Mouse (Mus musculus) forebrain, embryonic 12.5 days (tissue): ENCODE results near the gene Rin1. TPM values are rescaled to one million over a fixed set of nuclear protein-coding genes. Genes with fewer than 3 reads are reported as not detected.
A peak's percentile ranks its signal among the peaks of the same experiment; 100 is the strongest.

Experiments used
- ATAC-seq: fragments of 200-750 bp; cut with Nextera tagmentation; 2 replicates; pipeline ENCODE4 v1.8.0; 2017; ENCODE audit warnings: moderate TSS enrichment; ENCODE audit not compliant: low FRiP score
- H3K27ac ChIP-seq: fragments of 300-500 bp; sonication (generic); 2 replicates; pipeline ENCODE4 v1.5.1; 2016; ENCODE audit warnings: mild to moderate bottlenecking
- H3K27me3 ChIP-seq: fragments of 300-500 bp; sonication (generic); 2 replicates; pipeline ENCODE4 v1.6.1; 2016; ENCODE audit warnings: mild to moderate bottlenecking
- H3K36me3 ChIP-seq: fragments of 300-500 bp; sonication (generic); replicated peaks from 2 replicates; pipeline ENCODE4 v1.6.1; 2016; ENCODE audit warnings: mild to moderate bottlenecking
- H3K4me1 ChIP-seq: fragments of 300-500 bp; sonication (generic); 2 replicates; pipeline ENCODE4 v1.6.1; 2016
- H3K4me2 ChIP-seq: fragments of 300-500 bp; sonication (generic); 2 replicates; pipeline ENCODE4 v1.6.1; 2016; ENCODE audit warnings: mild to moderate bottlenecking, moderate library complexity
- H3K4me3 ChIP-seq: fragments of 300-500 bp; sonication (generic); replicated peaks from 2 replicates; pipeline ENCODE4 v1.5.1; 2016; ENCODE audit warnings: mild to moderate bottlenecking
- H3K9ac ChIP-seq: fragments of 300-500 bp; sonication (generic); 2 replicates; pipeline ENCODE4 v1.6.1; 2016; ENCODE audit warnings: mild to moderate bottlenecking
- H3K9me3 ChIP-seq: fragments of 300-500 bp; sonication (generic); 2 replicates; pipeline ENCODE4 v1.6.1; 2016
- WGBS: fragments of 180-500 bp; shearing (Covaris S2); methylation state at CpG from one replicate; pipeline ENCODE4 v1.1.7; 2016; 5-methylcytosine and 5-hydroxymethylcytosine counted together
- polyA plus RNA-seq: library from polyadenylated mRNA; unstranded; fragments of >200 nt; fragmentation: Nextera tagmentation; extraction: Ambion mirVana; gene quantifications from 2 replicates; pipeline ENCODE4 v1.2.1, GENCODE M21; 2016

Rin1 gene
- polyA plus RNA-seq, 1 experiment from 2014 or later: 1.6 TPM

- Histone ChIP-seq H3K4me3 (no peak overlapping the region), H3K27me3 (peaks cover 32% of the 10 kb centered on the region), H3K36me3 (no peaks in the 10 kb centered on the region), H3K9ac (peak overlapping the region; percentile 21; the same call in 1 of the 2 replicates), H3K4me1 (peaks cover 39% of the 10 kb centered on the region), H3K9me3 (no peaks in the 10 kb centered on the region), H3K4me2 (no peak overlapping the region), H3K27ac (no peak overlapping the region)
- no peak for ATAC-seq
- WGBS: 40% methylated on average over 5 of the region's 5 CpGs
Measured at GRCm38 (mm10) chr19:5060365-5061330, 10.4 kb downstream of the Rin1 start.

GRCm38 (mm10) chr19:5062041-5062440, 11.8 kb downstream of the Rin1 start:
- peaks cover 40% of the 10 kb centered on the region for H3K27me3 ChIP-seq
- peaks cover 33% of the 10 kb centered on the region for H3K4me1 ChIP-seq
- no peak overlapping the region for H3K27ac ChIP-seq
- ATAC-seq: no peak
- no peaks in the 10 kb centered on the region for H3K36me3 ChIP-seq
- H3K9me3 ChIP-seq: no peaks in the 10 kb centered on the region
- H3K4me3 ChIP-seq: no peak overlapping the region
- 81% methylated on average over 5 of the region's 5 CpGs for whole genome bisulfite sequencing
- no peak overlapping the region for H3K9ac ChIP-seq
- no peak overlapping the region for H3K4me2 ChIP-seq

GRCm38 (mm10) chr19:5062446-5062845, 12.2 kb downstream of the Rin1 start:
- no peak overlapping the region for H3K4me2 ChIP-seq
- H3K9me3 ChIP-seq: no peaks in the 10 kb centered on the region
- no peak overlapping the region for H3K27ac ChIP-seq
- H3K4me3 ChIP-seq: no peak overlapping the region
- ATAC-seq: no peak
- peaks cover 37% of the 10 kb centered on the region for H3K4me1 ChIP-seq
- peaks cover 44% of the 10 kb centered on the region for H3K27me3 ChIP-seq
- no peak overlapping the region for H3K9ac ChIP-seq
- 92% methylated on average over 6 of the region's 6 CpGs for WGBS
- H3K36me3 ChIP-seq: no peaks in the 10 kb centered on the region

GRCm38 (mm10) chr19:5065104-5065503, 14.8 kb downstream of the Rin1 start:
- H3K27ac ChIP-seq: no peak overlapping the region
- H3K9ac ChIP-seq: no peak overlapping the region
- H3K4me3 ChIP-seq: no peak overlapping the region
- H3K4me2 ChIP-seq: no peak overlapping the region
- 73% methylated on average over 7 of the region's 7 CpGs for WGBS
- H3K9me3 ChIP-seq: no peaks in the 10 kb centered on the region
- no peaks in the 10 kb centered on the region for H3K36me3 ChIP-seq
- H3K27me3 ChIP-seq: peaks cover 60% of the 10 kb centered on the region
- no peak for ATAC-seq
- H3K4me1 ChIP-seq: peaks cover 37% of the 10 kb centered on the region

GRCm38 (mm10) chr19:5067040-5067799, 16.9 kb downstream of the Rin1 start:
- peaks cover 75% of the 10 kb centered on the region for H3K27me3 ChIP-seq
- WGBS: 14% methylated on average over 15 of the region's 15 CpGs
- H3K4me3 ChIP-seq: peak overlapping the region; percentile 46
- ATAC-seq: no peak
- peak overlapping the region; percentile 61; the same call in 1 of the 2 replicates for H3K9ac ChIP-seq
- peak overlapping the region; percentile 85 for H3K4me2 ChIP-seq
- H3K36me3 ChIP-seq: no peaks in the 10 kb centered on the region
- H3K9me3 ChIP-seq: no peaks in the 10 kb centered on the region
- H3K4me1 ChIP-seq: peaks cover 45% of the 10 kb centered on the region
- peak overlapping the region; percentile 26 for H3K27ac ChIP-seq

GRCm38 (mm10) chr19:5067867-5068569, 17.7 kb downstream of the Rin1 start, which contains the start of gene Cd248:
Gene Cd248, plus strand, starts transcription at chr19:5068078.
- Histone ChIP-seq H3K4me2 (peak within 1 kb of the TSS; percentile 85), H3K36me3 (no peaks in the 10 kb centered on the region), H3K9ac (peak within 1 kb of the TSS; percentile 61), H3K4me3 (peak within 1 kb of the TSS; percentile 46), H3K27ac (peak within 1 kb of the TSS; percentile 26), H3K4me1 (peaks cover 53% of the 10 kb centered on the region), H3K9me3 (no peaks in the 10 kb centered on the region), H3K27me3 (peaks cover 69% of the 10 kb centered on the region)
- 1% methylated on average over 44 of the region's 56 CpGs for WGBS
- ATAC-seq: peak; percentile 18

GRCm38 (mm10) chr19:5068570-5069234, 18.4 kb downstream of the Rin1 start:
- H3K4me3 ChIP-seq: peak overlapping the region; percentile 46
- no peaks in the 10 kb centered on the region for H3K9me3 ChIP-seq
- 0 out of 2 replicates have a peak overlapping the region, but pooled peaks have one; percentile 3 for H3K27ac ChIP-seq
- H3K9ac ChIP-seq: peak overlapping the region; percentile 61
- H3K27me3 ChIP-seq: peaks cover 69% of the 10 kb centered on the region
- peaks cover 54% of the 10 kb centered on the region for H3K4me1 ChIP-seq
- peak overlapping the region; percentile 85 for H3K4me2 ChIP-seq
- ATAC-seq: no peak
- WGBS: 45% methylated on average over 21 of the region's 21 CpGs
- no peaks in the 10 kb centered on the region for H3K36me3 ChIP-seq

- Histone ChIP-seq H3K9me3 (no peaks in the 10 kb centered on the region), H3K4me1 (peaks cover 54% of the 10 kb centered on the region), H3K36me3 (no peaks in the 10 kb centered on the region), H3K4me2 (peak overlapping the region; percentile 11; the same call in 1 of the 2 replicates), H3K9ac (no peak overlapping the region), H3K4me3 (no peak overlapping the region), H3K27me3 (peaks cover 68% of the 10 kb centered on the region), H3K27ac (no peak overlapping the region)
- WGBS: 88% methylated on average over 5 of the region's 5 CpGs
- no peak for ATAC-seq
Measured at GRCm38 (mm10) chr19:5069486-5069885, 19.2 kb downstream of the Rin1 start.

- 89% methylated on average over 7 of the region's 7 CpGs for WGBS
- Histone ChIP-seq H3K27ac (no peak overlapping the region), H3K27me3 (peaks cover 66% of the 10 kb centered on the region), H3K4me2 (0 out of 2 replicates have a peak overlapping the region, but pooled peaks have one; percentile 17), H3K9me3 (no peaks in the 10 kb centered on the region), H3K9ac (no peak overlapping the region), H3K4me3 (no peak overlapping the region; the same call in 1 of the 2 replicates), H3K36me3 (no peaks in the 10 kb centered on the region), H3K4me1 (peaks cover 54% of the 10 kb centered on the region)
- no peak for ATAC-seq
Measured at GRCm38 (mm10) chr19:5069978-5070377, 19.7 kb downstream of the Rin1 start.

GRCm38 (mm10) chr19:5071077-5071476, 20.8 kb downstream of the Rin1 start:
- Histone ChIP-seq H3K27ac (peak overlapping the region; percentile 87), H3K4me1 (peaks cover 54% of the 10 kb centered on the region), H3K9me3 (no peaks in the 10 kb centered on the region), H3K4me3 (peak overlapping the region; percentile 42), H3K27me3 (peaks cover 61% of the 10 kb centered on the region), H3K4me2 (peak overlapping the region; percentile 66), H3K36me3 (no peaks in the 10 kb centered on the region), H3K9ac (peak overlapping the region; percentile 51)
- no peak for ATAC-seq
- 5% methylated on average over 11 of the region's 11 CpGs for WGBS

GRCm38 (mm10) chr19:5071545-5072369, 21.5 kb downstream of the Rin1 start:
- Histone ChIP-seq H3K4me3 (peak overlapping the region; percentile 42), H3K27ac (peak overlapping the region; percentile 87), H3K36me3 (no peaks in the 10 kb centered on the region), H3K4me1 (peaks cover 54% of the 10 kb centered on the region), H3K9ac (peak overlapping the region; percentile 51), H3K9me3 (no peaks in the 10 kb centered on the region), H3K4me2 (peak overlapping the region; percentile 66), H3K27me3 (peaks cover 54% of the 10 kb centered on the region)
- under 1% methylated on average over 40 of the region's 40 CpGs for WGBS
- ATAC-seq: peak; percentile 88
